Mouse (Mus musculus) spleen, adult 2 months (tissue): ENCODE results near the gene Casz1. TPM values are rescaled to one million over a fixed set of nuclear protein-coding genes. Genes with fewer than 3 reads are reported as not detected.

Experiments
- DNase-seq, 2 experiments: peaks; one replicate each; pipeline versions ENCODE4 v3.0.0 to v3.0.0-alpha.2; 2012 to 2021; ENCODE audit warnings: low spot score in 2 of 2, low read depth in 1 of 2
- H3K27ac ChIP-seq: fragments of 200-500 bp; 2 replicates; pipeline ENCODE4 v1.5.1; 2012; ENCODE audit warnings: low read length, inconsistent platforms; ENCODE audit not compliant: insufficient read depth
- H3K27me3 ChIP-seq: fragments of 200-500 bp; 2 replicates; pipeline ENCODE4 v1.6.1; 2012; ENCODE audit warnings: mild to moderate bottlenecking, moderate library complexity, low read length, inconsistent platforms; ENCODE audit not compliant: control insufficient read depth, insufficient read depth
- H3K36me3 ChIP-seq: fragments of 200-500 bp; 2 replicates; pipeline ENCODE4 v1.6.1; 2012; ENCODE audit warnings: mild to moderate bottlenecking, low read length, inconsistent platforms; ENCODE audit not compliant: control insufficient read depth, insufficient read depth
- H3K4me1 ChIP-seq: fragments of 200-500 bp; 2 replicates; pipeline ENCODE4 v1.6.1; 2011; ENCODE audit warnings: inconsistent platforms; ENCODE audit not compliant: control insufficient read depth, insufficient read depth, insufficient read length
- H3K4me3 ChIP-seq: fragments of 200-500 bp; 2 replicates; pipeline ENCODE4 v1.5.1; 2011; ENCODE audit warnings: mild to moderate bottlenecking, inconsistent platforms; ENCODE audit not compliant: insufficient read depth, insufficient read length; ENCODE audit errors: extremely low read depth
- CTCF ChIP-seq: fragments of 200-500 bp; IDR thresholded peaks from 2 replicates; pipeline ENCODE4 v1.5.1; 2011; ENCODE audit warnings: mild to moderate bottlenecking, inconsistent platforms; ENCODE audit not compliant: insufficient read depth, insufficient read length, insufficient replicate concordance; ENCODE audit errors: extremely low read depth
- POLR2A ChIP-seq: fragments of 200-500 bp; IDR thresholded peaks from 2 replicates; pipeline ENCODE4 v1.6.1; 2011; ENCODE audit warnings: low read depth, low read length, inconsistent platforms
- WGBS: fragments of 180-500 bp; shearing (Covaris S2); methylation state at CpG from one replicate; pipeline ENCODE4 v1.1.7; 2018; 5-methylcytosine and 5-hydroxymethylcytosine counted together
- polyA plus RNA-seq: library from polyadenylated mRNA; depleted of rRNA; stranded (reverse); fragments of >200 nt; gene quantifications from 2 replicates; pipeline ENCODE4 v1.2.3, GENCODE M21; 2012

Casz1 gene
- polyA plus RNA-seq, 1 experiment = 6.0 TPM

DNA sequence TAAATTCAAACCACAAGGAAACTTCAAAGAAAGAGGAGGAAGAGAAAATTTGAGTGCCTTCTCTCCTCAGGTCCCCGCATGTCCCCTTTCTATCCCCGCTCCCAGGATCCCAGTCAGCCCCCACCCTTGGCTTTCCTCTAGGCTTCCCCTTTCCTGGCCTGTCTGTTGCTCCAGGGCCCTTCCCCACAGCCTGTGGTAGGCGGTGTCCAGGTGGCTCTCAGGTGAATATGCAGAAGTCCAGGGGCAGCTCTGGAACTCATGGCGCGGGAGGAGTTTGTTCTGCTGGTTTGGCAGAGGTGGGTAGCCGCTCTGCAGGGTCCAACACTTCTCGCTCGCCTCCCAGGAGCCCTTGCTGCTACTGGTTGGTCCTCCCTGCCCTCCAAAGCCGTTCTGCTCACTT is 68.1 kb downstream of the Casz1 start:
- 83% methylated on average over 9 of the region's 9 CpGs for WGBS
- TF ChIP-seq POLR2A = no peak
- TF ChIP-seq CTCF = no peak
- no peak for DNase-seq
- Histone ChIP-seq H3K4me1 (no peaks in the 10 kb centered on the region), H3K36me3 (no peaks in the 10 kb centered on the region), H3K27ac (no peak overlapping the region), H3K4me3 (no peak overlapping the region), H3K27me3 (no peaks in the 10 kb centered on the region)

GRCm38 (mm10) chr4:148872783-148873182 is 68.6 kb downstream of the Casz1 start:
- H3K36me3 ChIP-seq = no peaks in the 10 kb centered on the region
- 80% methylated on average over 12 of the region's 12 CpGs for WGBS
- no peak overlapping the region for H3K4me3 ChIP-seq
- no peak for DNase-seq
- no peaks in the 10 kb centered on the region for H3K4me1 ChIP-seq
- no peak for TF ChIP-seq CTCF
- no peak for TF ChIP-seq POLR2A
- no peak overlapping the region for H3K27ac ChIP-seq
- H3K27me3 ChIP-seq = no peaks in the 10 kb centered on the region

GRCm38 (mm10) chr4:148876166-148876565 is 71.9 kb downstream of the Casz1 start:
- H3K4me3 ChIP-seq = no peak overlapping the region
- no peak overlapping the region for H3K27ac ChIP-seq
- no peaks in the 10 kb centered on the region for H3K36me3 ChIP-seq
- no peak for DNase-seq
- 91% methylated on average over 9 of the region's 9 CpGs for WGBS
- H3K27me3 ChIP-seq = no peaks in the 10 kb centered on the region
- H3K4me1 ChIP-seq = no peaks in the 10 kb centered on the region
- TF ChIP-seq POLR2A (no peak), CTCF (no peak)

- DNase-seq = no peak
- no peaks in the 10 kb centered on the region for H3K36me3 ChIP-seq
- H3K27me3 ChIP-seq = no peaks in the 10 kb centered on the region
- no peak overlapping the region for H3K4me3 ChIP-seq
- WGBS = 83% methylated on average over 8 of the region's 8 CpGs
- H3K4me1 ChIP-seq = no peaks in the 10 kb centered on the region
- TF ChIP-seq POLR2A = no peak
- TF ChIP-seq CTCF = no peak
- no peak overlapping the region for H3K27ac ChIP-seq
These were observed 72.6 kb downstream of the Casz1 start for GRCm38 (mm10) chr4:148876867-148877266.

DNA sequence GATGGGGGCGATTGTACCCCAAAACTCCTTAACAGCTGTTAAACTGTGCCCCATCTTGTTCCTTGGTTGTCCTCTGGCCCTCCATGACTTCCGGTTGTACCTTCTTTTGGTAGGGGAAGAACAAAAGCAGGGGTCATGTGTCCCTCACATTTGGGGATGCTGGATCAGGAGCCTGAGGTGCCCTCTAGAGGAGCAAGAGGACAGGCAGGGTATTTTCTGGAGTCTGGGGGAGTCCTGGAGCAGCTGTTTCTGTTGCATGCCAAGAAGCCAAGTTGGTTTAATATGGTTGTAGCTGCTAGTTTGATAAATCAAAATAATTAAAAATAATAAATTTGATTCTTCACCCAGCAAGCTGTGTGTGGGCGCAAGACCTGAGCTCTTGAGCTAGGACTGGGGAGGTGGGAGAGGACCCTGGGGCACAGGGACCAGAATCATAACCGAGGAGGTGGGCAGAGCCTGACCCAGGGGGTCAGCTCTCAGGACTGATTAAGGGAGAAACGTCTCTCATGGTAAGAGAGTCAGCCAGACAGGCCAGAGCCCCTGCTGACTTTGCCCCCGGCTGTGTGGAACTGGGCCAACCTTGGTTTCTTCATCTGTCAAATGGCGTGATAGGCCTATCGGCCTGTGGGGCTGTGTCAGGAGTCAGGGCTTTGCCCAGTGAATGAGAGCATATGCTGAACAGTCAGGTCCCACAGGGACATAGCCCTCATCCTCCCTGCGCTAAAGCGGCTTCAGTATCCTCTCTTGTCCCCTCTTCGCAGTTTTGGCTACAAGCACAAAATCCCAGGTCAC is 74.2 kb downstream of the Casz1 start:
- TF ChIP-seq CTCF (no peak), POLR2A (no peak)
- H3K27me3 ChIP-seq = no peaks in the 10 kb centered on the region
- no peak for DNase-seq

GRCm38 (mm10) chr4:148878984-148879610 is 74.9 kb downstream of the Casz1 start:
- no peak for TF ChIP-seq CTCF
- TF ChIP-seq POLR2A = no peak

More for the DNA sequence above, 74.2 kb downstream of the Casz1 start:
- no peaks in the 10 kb centered on the region for H3K4me1 ChIP-seq
- no peaks in the 10 kb centered on the region for H3K36me3 ChIP-seq
- H3K4me3 ChIP-seq = no peak overlapping the region
- 87% methylated on average over 11 of the region's 11 CpGs for WGBS
- H3K27ac ChIP-seq = no peak overlapping the region

DNA sequence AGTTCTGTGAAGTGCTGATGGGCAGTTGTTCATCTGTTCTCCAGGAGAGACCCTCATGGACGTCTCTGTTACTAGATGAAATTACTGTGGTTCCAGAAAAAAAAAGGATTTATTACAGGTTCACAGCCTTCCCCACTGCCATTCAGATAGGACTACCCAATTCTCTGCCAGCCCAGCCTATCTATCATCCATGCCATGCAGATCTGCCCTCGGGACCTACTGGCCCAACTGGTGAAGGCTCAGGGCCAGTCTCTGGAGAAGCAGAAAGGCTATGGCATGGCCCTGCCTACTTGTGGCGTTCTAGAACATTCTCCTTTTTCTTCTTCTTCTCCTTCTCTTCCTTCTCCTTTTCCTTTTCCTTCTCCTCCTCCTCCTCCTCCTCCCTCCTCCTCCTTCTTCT is 75.4 kb downstream of the Casz1 start:
- no peaks in the 10 kb centered on the region for H3K27me3 ChIP-seq
- 68% methylated on average over 3 of the region's 3 CpGs for WGBS

More at GRCm38 (mm10) chr4:148878984-148879610, 74.9 kb downstream of the Casz1 start:
- Histone ChIP-seq H3K4me3 (no peak overlapping the region), H3K27me3 (no peaks in the 10 kb centered on the region), H3K27ac (no peak overlapping the region), H3K36me3 (no peaks in the 10 kb centered on the region), H3K4me1 (no peaks in the 10 kb centered on the region)
- WGBS = 79% methylated on average over 11 of the region's 11 CpGs
- no peak for DNase-seq

More for the DNA sequence above, 75.4 kb downstream of the Casz1 start:
- no peak overlapping the region for H3K4me3 ChIP-seq
- TF ChIP-seq POLR2A (no peak), CTCF (no peak)
- H3K4me1 ChIP-seq = no peaks in the 10 kb centered on the region
- DNase-seq = no peak
- no peak overlapping the region for H3K27ac ChIP-seq
- no peaks in the 10 kb centered on the region for H3K36me3 ChIP-seq
